Mouse (Mus musculus): ENCODE results near the gene Slx1b.
A peak's percentile ranks its signal among the peaks of the same experiment; 100 is the strongest.
"Not testable (repeated sequence)": the region's sequence is repeated elsewhere in the genome, so short reads cannot be mapped to it uniquely, and the experiment has no call there.

Slx1b gene

DNA sequence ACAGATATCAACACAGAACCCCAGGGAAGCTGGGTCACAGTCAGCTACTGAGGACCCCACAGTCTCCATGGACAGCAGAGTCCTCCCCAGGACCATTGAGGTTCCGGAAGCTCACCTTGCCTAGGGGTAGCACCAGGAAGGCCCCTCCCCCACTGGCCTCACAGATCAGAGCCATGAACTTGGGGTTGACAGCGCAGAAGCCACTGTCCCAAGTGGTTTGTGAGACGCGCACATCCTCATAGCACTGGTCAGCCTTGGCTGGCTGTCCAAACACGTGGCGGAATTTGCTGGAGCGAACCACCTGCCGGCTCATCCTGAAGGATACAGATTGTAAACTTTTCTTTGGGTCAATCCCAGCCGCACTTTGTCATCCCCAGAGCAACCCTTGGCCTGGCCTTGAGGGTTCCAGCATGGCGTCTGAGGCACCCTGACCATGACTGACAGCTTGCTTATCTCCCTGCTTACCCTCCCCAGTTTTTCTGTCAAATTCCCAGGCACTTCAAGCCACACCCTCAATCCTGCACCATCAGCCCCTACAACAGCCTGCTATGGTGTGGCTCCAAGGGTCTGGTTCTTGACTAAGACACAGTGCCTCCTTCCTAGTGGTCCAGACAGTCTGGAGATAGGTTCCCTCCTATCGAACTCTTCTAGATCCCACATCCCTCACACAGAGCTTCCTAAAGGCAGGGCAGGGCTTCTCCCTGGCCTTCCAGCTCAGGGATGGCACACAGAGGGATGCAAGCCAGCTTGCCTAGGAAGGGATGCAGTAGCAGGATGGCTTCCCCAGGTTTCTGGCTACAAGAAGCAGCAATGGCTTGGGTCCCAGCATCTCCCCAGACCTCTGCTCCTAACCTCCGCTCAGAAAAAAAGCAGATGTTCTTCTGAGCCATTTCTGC lies 7.5 kb upstream of the Slx1b start:
- DNase-seq (ENCODE audit: low read depth), result no peak

DNA sequence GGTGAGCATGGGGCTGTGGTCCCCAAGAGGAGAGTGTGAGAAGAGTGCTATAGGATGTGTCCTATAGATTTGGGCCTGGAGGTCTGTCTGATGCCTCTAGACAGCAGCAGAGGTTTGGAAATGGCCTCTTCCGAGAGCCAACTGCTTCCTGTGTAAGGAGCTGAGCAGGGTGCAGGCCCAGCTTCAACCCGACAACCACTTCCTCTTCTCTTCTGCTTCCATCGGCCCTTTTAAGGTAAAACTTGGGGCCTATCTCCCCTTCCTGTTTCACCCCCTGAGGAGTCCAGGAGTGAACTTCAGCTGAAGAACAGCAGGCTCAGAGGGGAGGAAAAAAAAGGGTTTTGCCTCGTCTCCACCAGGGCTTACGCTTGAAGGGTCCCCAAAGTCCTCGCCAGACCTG lies 6.8 kb upstream of the Slx1b start:
- DNase-seq (ENCODE audit: low read depth), result no peak

DNA sequence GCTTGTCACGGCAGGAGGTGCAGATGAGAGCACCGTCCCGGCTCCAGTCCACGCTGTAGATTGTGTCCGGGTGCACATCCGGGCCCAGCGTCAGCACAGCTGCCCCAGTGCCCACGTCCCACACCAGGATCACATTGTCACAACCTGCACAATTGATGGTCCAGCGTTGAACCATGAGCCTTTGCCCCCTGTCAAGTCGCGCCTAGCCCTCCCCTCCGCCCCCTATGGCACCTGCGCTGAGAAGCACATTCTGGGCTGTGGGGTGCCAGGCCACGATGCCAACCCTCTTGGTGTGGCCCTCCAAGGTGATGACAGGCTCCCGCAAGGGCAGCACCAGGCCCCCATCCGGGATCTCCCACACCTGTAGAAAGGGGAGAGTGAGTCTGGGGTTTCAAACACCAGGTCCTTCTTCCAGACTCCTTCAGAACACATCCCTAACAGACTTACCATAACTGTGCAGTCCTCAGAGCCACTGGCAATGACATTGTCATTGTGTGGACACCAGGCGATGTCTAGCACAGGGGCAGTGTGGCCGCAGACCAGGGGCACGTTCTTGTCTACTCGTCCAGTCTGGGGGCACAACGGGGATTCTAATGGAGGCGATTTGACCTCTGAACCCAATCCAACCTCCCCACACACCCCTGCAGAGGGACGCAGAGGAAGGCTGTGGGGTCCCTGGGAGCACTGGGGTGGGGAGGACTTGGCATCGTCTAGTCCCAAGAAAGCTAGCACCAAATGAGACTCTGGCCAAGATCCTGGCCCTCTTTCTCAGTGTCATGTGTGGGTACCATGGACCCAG lies 6.2 kb upstream of the Slx1b start:
- no peak for DNase-seq (ENCODE audit: low read depth)

DNA sequence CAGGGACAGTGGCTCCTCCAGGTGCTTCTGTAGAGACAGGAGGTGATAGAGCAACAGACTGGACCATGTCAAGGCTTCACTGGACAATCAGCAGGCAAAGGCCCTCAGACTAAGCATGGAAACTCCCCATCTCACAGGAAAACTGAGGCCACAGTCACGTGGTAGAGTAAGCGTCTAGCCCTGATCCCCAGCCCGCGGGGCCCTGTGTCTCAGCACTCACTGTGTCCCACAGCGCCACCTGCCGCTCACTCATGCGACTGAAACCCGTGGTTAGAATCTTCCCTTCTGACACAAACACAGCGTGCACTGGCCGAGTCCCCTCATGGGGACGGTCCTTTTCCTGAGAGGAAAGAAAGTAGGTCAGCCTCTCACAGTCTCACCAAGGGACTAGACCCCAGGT lies 5.5 kb upstream of the Slx1b start:
- peak; percentile 93 for DNase-seq (ENCODE audit: low read depth)

DNA sequence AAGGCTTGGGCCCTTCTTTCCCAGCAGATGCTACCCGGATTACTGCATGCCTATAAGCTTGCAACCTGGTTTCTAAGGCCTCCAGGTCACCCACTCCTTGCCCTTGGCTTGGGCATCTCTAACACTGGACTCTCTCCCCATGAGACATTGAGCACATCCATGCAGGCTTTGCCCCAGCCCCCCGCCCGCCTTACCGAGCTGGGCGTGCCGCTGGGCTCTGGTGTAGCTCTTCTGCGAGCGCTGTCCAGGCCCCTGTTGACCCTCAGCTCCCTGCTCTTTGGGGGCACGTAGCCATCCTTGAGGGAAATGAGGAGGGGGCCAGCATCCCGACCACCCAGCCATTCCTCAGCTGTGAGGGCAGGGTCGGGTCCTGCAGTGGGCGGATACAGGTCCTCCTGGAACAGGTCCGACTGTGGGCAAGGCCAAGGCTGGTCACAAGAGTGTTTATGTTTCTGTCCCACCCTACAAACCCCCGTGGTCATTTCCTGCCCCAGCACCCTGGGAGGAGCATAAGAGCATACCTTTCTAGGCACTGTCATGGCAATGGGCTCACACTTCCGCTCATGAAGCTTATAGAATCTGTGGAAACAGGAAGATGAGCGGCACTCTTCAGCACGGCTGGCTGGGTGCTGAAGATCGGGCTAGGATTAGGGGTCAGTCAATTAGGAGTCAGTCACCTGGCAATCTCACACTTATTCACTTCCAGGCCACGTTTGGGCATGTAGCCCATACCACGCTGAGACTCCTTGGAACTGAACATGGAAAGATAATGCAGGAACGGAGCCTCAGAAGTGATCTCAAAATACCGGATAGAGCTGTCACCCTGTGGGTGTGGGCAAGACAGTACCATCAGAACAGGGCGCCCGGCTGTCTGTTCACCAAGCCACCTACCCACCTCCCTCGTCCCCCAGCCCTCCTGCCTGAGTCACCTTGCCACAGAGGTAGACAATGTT lies 4.8 kb upstream of the Slx1b start:
- DNase-seq (ENCODE audit: low read depth), result no peak

DNA sequence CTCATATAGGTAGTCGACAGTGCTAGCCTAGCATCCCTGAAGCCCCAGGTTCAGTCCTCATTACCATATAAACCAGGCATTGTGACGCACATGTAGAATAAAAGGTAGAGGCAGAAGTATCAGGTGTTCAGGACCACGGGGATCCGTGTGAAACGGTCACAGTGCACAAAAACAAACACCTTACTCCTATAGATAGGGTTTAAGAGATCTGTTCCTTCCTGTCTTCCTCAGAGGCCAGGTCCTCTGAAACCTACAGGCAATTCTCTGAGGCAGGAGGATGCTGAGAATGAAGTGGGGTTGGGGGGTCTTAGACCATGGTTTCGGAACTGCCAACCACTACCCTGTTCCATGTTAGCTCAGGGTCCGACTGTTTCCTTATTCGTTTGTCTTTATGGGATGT lies 2.3 kb upstream of the Slx1b start:
- DNase-seq (ENCODE audit: low read depth), result no peak

DNA sequence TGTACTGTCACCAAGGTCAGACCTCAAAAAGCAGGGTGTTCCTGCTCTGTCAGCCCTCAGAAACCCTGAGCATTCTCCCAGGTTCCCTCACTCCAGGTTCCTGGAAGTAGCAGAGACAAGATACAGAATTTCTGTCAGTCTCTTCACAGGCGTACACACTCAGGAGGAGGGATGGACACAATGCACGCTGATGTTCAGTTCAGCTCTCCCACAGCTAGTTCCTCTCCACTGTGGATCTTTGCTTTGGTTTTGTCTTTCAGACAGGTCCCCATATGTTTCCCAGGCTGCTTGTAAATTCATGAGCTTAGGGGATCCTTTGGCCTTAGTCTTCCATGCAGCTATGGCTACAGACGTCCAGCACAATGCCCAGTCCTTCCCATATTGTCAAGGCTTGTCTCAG lies 1.3 kb upstream of the Slx1b start:
- no peak for DNase-seq (ENCODE audit: low read depth)

DNA sequence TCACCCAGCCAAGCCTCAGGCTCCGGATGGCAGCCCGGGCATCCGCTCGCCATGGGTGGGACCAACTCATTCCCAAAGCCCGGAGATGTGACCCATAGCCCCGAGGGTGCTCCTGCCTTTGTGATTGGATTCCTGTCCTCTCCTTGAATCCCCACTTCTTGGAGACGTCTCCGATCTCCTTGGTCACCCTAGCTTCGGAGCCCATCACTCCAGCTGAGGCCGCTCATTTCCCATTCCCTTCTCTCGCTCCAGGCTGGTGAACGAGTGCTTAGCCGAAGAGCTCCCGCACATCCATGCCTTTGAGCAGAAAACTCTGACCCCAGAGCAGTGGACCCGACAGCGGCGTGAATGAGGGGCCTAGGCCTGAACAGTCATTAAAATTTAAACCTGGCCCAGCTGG lies 719 bp upstream of the Slx1b start:
- DNase-seq (ENCODE audit: low read depth), result no peak

DNA sequence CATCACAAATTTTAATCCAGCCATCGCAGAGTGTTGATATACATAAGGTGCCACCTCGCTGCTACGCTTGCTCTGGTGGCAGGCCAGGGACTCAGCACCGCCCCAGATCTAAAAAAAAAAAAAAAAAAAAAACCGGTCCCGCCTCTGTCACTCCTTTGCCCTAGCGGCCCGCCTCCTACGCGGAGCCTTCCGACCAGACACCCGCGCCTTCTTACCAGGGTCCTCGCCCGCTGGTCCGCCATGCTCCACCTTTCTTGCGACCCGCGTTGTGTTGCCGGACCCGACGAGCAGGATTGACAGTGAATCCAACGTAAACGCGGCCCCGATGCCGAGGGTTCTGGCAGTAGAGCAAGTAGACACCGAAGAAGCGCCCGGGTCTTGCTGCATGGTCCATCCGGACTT lies 373 bp downstream of the Slx1b start, which contains the start of gene Bola2:
Gene Bola2, plus strand, starts transcription at position 192 of the 402 bp plus-strand sequence.
- no peak for DNase-seq (ENCODE audit: low read depth)

DNA sequence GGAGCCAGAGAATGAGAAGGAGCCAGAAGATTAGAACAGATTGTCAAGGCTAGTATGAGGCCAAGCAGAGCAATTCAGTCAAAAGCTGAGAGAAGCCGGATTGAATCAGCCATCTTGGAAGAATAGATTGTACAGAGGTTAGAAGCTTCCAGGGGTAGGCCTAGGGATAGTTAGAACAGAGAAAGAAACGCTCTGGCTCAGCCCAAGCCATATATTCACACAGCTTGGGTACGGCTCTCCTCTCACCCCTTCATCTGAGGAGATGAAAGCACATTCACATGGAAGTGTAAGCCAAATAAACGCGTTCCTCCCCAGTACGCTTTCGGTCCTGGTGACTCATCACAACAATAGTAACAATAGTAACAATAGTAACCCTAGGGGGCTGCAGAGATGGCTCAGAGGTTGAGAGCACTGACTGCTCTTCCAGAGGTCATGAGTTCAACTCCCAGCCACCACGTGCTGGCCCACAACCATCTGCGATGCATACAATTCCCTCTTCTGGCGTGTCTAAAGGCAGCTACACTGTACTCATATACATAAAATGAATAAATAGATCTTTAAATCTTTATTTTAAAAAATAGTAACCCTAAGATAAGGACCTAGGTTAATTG lies 1.0 kb downstream of the Slx1b start:
- DNase-seq (ENCODE audit: low read depth), result no peak

DNA sequence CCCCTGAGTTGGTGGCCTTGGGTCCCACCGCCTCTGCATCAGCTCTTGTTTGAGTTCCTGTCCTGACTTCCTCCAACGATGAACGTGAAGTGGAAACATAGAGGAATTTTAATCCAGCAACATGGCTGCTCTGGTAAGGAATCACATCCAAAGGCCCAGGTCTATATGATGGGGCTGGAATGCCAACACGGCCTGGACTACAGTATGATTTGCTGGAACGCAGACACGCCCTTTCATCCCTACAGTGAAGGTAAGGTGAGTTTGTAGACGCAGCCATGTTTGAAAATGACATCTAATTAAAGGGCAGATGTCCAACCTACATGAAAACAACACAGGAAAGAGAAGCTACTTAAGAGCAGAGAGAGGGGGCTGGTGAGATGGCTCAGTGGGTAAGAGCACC lies 1.8 kb downstream of the Slx1b start:
- no peak for DNase-seq (ENCODE audit: low read depth)

DNA sequence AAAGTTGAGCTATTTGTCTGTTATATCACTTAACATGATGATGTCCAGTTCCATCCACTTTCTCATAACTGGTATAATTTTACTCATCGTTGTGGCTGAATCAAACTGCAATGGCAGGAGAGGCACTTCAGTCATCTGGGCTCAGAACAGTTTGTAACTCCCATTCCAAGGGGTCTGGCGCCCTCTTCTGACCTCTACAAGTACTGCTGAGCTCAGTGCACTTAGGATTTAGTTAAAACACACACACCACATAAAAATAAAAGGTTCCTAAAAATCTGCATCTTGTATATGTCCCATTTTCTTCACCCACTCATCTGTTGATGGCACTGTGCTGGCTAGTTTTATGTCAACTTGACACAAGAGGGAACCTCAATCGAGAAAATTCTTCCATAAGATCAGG lies 2.3 kb downstream of the Slx1b start:
- DNase-seq (ENCODE audit: low read depth), result peak; percentile 92

DNA sequence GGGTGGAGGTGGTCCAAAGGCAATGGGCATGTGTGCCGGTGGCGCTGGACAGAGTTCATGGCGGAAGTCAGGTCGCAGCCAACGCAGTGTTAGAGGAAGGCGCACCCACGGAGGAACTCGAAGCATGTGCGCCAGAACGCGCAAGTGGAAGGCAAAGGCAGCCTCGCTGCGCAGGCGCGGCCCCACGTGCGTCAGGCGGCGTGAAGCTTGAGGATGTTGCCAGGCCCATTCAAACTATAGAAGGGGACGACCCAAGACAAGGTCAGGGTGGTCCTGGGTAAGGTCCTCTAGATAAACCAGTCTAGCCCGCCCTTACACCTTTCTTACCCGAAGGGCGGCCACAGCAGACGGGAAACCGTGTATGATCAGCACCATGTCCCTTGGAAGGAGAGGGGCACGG lies 3.2 kb downstream of the Slx1b start:
- DNase-seq (ENCODE audit: low read depth), result no peak

DNA sequence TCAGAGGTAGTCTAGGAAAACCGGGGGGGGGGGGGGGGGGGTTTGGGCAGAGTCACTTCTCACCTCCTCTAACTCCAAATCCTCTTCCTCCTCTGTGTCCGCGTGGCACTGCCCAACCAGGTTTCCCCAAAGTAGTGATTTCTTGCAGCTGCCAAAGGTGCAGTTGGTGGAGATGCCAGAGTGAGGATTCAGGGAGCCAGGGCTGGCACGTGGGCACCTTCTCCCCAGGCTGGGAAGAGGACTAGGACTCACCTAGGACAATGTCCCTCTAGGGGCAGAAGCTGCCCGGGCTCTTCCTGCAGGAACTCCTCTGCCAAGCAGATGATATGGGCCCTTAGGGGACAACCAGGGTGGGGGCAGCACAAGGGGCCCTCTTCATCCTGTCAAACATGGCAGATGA lies 3.9 kb downstream of the Slx1b start:
- no peak for DNase-seq (ENCODE audit: low read depth)

DNA sequence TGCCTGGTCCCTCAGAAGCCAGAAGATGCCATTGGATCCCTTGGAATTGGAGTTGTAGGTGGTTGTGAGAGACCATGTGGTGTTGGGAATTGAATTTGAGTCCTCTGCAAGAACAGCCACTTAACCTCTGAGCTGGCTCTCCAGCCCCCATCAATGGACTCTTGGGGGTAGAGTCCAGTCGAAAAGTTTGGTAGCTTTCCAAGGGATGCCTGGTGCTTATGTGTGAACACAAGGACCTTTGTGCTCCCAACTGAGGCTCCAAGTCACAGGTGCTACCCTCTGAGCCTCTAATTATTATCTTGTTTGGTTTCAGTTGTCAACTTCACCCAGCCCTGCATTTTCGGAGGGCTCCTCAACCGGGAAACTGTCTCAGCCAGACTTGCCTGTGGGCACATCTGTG lies 4.8 kb downstream of the Slx1b start:
- no peak for DNase-seq (ENCODE audit: low read depth)

DNA sequence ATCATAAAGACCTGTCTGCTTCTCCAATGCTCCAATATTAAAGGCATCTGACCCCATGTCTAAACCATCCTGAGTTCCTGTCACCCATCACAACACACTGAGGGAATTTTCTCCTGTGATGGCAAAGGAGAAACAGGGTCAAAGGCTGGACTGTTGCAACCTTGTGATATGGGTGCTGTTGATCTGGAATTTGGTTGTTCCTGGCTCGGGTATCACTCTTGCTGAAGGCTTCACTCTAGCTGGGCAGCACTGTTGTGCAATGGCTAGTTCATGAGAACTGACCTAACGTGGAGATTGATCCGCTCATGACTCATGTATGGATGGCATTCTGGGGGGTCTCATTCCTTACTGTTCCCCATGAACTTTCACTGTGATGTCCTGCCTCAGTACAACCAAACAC lies 6.6 kb downstream of the Slx1b start:
- no peak for DNase-seq (ENCODE audit: low read depth)

DNA sequence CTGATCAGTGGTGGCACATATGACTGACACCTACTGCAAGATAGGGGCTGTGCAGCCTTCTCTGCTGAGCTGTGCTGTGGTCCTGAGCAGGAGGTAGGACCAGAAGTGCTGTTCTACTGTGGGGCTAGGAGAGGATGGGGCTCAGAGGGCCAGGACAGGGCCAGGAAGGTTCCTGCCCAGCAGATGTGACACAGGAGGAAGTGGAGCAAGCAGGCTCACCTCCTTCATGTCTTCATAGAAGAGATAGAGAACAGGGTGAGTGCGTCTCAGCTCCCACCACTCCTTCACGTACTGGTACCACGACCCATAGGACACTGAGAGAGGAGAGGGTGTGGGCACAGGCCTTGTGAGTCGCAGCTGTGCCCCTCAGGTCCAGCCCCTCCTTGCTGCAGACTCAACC lies 7.4 kb downstream of the Slx1b start:
- not testable (repeated sequence) for DNase-seq (ENCODE audit: low read depth)

DNA sequence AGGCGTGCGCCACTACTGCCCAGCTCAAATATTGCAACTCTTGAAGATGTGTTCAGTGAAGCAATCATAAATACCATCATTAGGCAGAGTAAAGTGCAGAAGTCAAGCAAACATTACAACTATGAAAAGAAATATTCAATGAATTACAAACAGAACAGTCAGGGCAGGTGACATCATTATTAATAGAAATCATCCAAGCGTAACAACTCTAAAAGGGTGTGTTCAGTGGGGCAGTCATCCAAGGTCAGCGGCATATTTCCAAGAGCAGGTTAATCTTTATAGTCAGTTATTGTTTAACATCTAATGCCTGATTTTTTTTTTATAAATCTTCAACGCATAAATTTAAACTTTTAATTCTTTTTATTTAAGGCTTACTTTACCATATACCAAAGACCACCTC lies 14.4 kb downstream of the Slx1b start:
- DNase-seq (ENCODE audit: low read depth), result no peak

DNA sequence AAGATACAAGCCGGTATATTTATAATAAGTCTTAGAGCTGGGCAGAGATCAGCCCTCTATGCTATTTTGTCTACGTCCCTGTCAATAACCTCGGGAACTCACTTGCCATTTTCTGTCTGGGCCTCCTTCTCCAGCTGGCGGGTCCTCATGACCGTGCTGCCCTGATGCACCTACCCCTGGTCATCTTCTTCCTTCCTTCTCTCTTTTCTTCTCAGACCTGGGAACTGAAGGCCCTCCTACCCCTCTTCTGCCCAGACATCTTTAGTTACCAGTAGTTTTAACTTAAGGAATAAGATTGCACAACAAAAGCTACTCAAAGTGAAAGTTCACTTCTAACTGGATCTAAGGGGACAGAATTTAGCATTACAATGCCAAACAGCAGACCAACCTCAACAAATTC lies 15.9 kb downstream of the Slx1b start:
- no peak for DNase-seq (ENCODE audit: low read depth)

DNA sequence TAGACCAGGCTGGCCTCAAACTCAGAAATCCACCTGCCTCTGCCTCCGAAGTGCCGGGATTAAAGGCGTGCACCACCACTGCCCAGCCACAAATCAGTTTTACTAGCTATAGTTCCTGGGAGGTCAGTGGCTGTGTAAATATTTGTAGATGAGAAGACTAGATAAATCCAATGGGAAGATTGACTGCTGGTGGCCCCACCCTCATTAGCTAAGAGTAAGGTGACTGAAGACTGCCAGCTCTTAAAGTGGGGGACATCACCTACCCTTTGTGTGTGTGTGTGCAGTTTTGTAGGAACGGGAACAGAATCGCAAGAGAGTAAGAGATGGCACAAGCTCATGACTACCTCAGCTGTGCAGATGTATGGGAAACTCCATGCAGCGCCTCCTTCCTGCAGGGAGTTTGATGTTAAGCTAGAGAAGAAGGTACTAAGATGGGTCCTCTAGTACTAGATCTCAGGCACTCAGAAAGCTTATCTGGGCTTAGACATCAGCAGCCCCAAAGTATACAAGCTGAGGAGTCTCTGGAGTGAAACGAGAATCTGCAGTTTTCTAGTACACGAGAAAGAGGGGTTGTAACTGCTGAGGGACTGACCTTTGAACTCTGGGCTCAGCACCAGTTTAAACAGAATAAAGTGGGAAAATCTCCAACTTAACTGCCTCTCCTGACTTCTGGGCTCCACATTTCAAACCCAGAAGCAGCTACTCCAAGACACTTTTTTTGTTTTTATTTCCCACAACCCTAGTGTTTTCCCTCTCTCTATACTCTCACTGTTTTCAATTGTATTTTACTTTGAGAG lies 16.8 kb downstream of the Slx1b start:
- no peak for DNase-seq (ENCODE audit: low read depth)
